Comparison of ENCODE assay signal across 10 mouse cellular contexts in genomic region chr2:180289440-180290108, GRCm38 (mm10). TPM values are rescaled to one million over a fixed set of nuclear protein-coding genes. Genes with fewer than 3 reads are reported as not detected.
DNase-seq lines count a peak whose midpoint lies in the region; ATAC-seq lines count a peak whose summit lies in the region.
"Had no signal": no experiment of that assay in that cellular context is flagged by ENCODE, and none has a peak within 500 bp of the region (broad histone marks: within the 10 kb centered on the region; RNA-seq: fewer than 3 reads in every experiment).

Rbbp8nl (minus strand) TSS chr2:180289879.

- no peaks in the 10 kb centered on the region for H3K9me3 ChIP-seq in megakaryocyte, embryonic 14.5 days
- no peaks in the 10 kb centered on the region for H3K9me3 ChIP-seq in lung, embryonic 15.5 days
- H3K9me3 ChIP-seq: hindbrain, embryonic 12.5 days had no signal

- no peak within 1 kb of the TSS for H3K9ac ChIP-seq in lung, embryonic 15.5 days
- H3K9ac ChIP-seq: hindbrain, embryonic 12.5 days had no signal

- H3K27me3 ChIP-seq in megakaryocyte, embryonic 14.5 days (replicated peaks) = peaks cover 87% of the 10 kb centered on the region
- no peaks in the 10 kb centered on the region; the same call in 1 of the 2 replicates for H3K27me3 ChIP-seq in lung, embryonic 15.5 days
- H3K27me3 ChIP-seq: hindbrain, embryonic 12.5 days had no signal

- peak within 1 kb of the TSS; percentile 43 for H3K4me2 ChIP-seq in lung, embryonic 15.5 days
- H3K4me2 ChIP-seq: hindbrain, embryonic 12.5 days had no signal

- WGBS in lung, embryonic 15.5 days = 45% methylated on average over 16 of the region's 16 CpGs

- peak; percentile 58 to 67 for DNase-seq in kidney, adult 8-10 months
- DNase-seq in urinary bladder, postnatal 36 days (ENCODE audit: low spot score in 2 of 2) = peak; percentile 87 to 89
- no peak for DNase-seq in adipocyte (ENCODE audit: low spot score)
- no peak for DNase-seq in adrenal gland, adult (ENCODE audit: inconsistent age in 2 of 2, low spot score in 1 of 2)
- DNase-seq in adrenal gland, adult 18-20 months (ENCODE audit: low spot score in 2 of 2) = no peak

- H3K27ac ChIP-seq in lung, embryonic 15.5 days = peak within 1 kb of the TSS; percentile 91
- H3K27ac ChIP-seq: hindbrain, embryonic 12.5 days had no signal

- peaks cover 26% of the 10 kb centered on the region for H3K4me1 ChIP-seq in megakaryocyte, embryonic 14.5 days
- peaks cover 50% of the 10 kb centered on the region for H3K4me1 ChIP-seq in lung, embryonic 15.5 days

- H3K36me3 ChIP-seq in megakaryocyte, embryonic 14.5 days (replicated peaks; ENCODE audit: low read length) = no peaks in the 10 kb centered on the region
- no peaks in the 10 kb centered on the region for H3K36me3 ChIP-seq in lung, embryonic 15.5 days
- H3K36me3 ChIP-seq: hindbrain, embryonic 12.5 days had no signal

- no peak for ATAC-seq in megakaryocyte, adult 5-6 weeks (ENCODE audit: poor library complexity, severe bottlenecking)
- ATAC-seq in lung, embryonic 15.5 days (ENCODE audit: borderline replicate concordance, extremely low read depth, low FRiP score, low TSS enrichment) = peak; percentile 67

- H3K4me3 ChIP-seq in megakaryocyte, embryonic 14.5 days (replicated peaks) = peak within 1 kb of the TSS; percentile 15
- H3K4me3 ChIP-seq in lung, embryonic 15.5 days = peak within 1 kb of the TSS; percentile 25
- H3K4me3 ChIP-seq: hindbrain, embryonic 12.5 days had no signal

RNA-seq across cellular contexts. Expression of gene Rbbp8nl, which starts in this region (rescaled TPM):
- polyA plus RNA-seq in megakaryocyte, embryonic 14.5 days (2012; ENCODE audit: insufficient read depth, low replicate concordance) = 0.96 TPM in 1 of 2 replicates, not detected in the other
- total RNA-seq in megakaryocyte, adult 5-6 weeks (2015) = not detected in 2 replicates
- not detected in 2 replicates for total RNA-seq in megakaryocyte, adult 5-6 weeks (2017)
- 2.3 and 3.1 TPM in 2 replicates for polyA plus RNA-seq in lung, embryonic 15.5 days (2015; fragmentation: Nextera tagmentation; extraction: Ambion mirVana)
- total RNA-seq in adrenal gland, adult 18-20 months (2021) = not detected
- polyA plus RNA-seq: spleen, adult 2 months had no signal

Comparison
In these comparisons a context has a peak if more than half of its experiments do, and no peak if none do; other contexts are left out.
1. DNase-seq: peak in kidney, adult 8-10 months (2 of 2) and urinary bladder, postnatal 36 days (2 of 2); none in adipocyte (single experiment), adrenal gland, adult (0 of 2) and adrenal gland, adult 18-20 months (0 of 2).